Mouse (Mus musculus): ENCODE data around the gene Eif4ebp2.

GRCm38 (mm10) chr10:61412910-61413625 lies 39.4 kb downstream of the Eif4ebp2 start:
- TF ChIP-seq CTCF (conservative IDR thresholded peaks at IDR 0.05; ENCODE audit: low read length), result no peak
- no peak for TF ChIP-seq POU5F1 (IDR thresholded peaks at IDR 0.05; ENCODE audit: borderline replicate concordance, low read length)

Data from E14TG2a.4 (cell line).